Mouse (Mus musculus) intestine, postnatal 0 days (tissue): ENCODE results near the gene Itih3. TPM values are rescaled to one million over a fixed set of nuclear protein-coding genes. Genes with fewer than 3 reads are reported as not detected.
A peak's percentile ranks its signal among the peaks of the same experiment; 100 is the strongest.

Source experiments
- ATAC-seq: fragments of 200-750 bp; cut with Nextera tagmentation; 2 replicates; pipeline ENCODE4 v1.8.0; 2017; ENCODE audit warnings: mild to moderate bottlenecking, moderate TSS enrichment, moderate library complexity
- H3K27ac ChIP-seq: fragments of 300-500 bp; sonication (generic); 2 replicates; pipeline ENCODE4 v1.5.1; 2014; ENCODE audit warnings: mild to moderate bottlenecking, low read depth, low read length, moderate library complexity
- H3K27me3 ChIP-seq: fragments of 300-500 bp; sonication (generic); replicated peaks from 2 replicates; pipeline ENCODE4 v1.6.1; 2014; ENCODE audit warnings: low read length, mixed read lengths; ENCODE audit not compliant: control insufficient read depth, insufficient read depth
- H3K36me3 ChIP-seq: fragments of 300-500 bp; sonication (generic); 2 replicates; pipeline ENCODE4 v1.6.1; 2014; ENCODE audit warnings: mild to moderate bottlenecking, moderate library complexity; ENCODE audit not compliant: control insufficient read depth, insufficient read depth
- H3K4me1 ChIP-seq: fragments of 300-500 bp; sonication (generic); replicated peaks from 2 replicates; pipeline ENCODE4 v1.6.1; 2014; ENCODE audit warnings: antibody characterized with exemption, low read length, mixed read lengths; ENCODE audit not compliant: control insufficient read depth, insufficient read depth
- H3K4me2 ChIP-seq: fragments of 300-500 bp; sonication (generic); replicated peaks from 2 replicates; pipeline ENCODE4 v1.6.1; 2014; ENCODE audit warnings: low read depth, mild to moderate bottlenecking, moderate library complexity
- H3K4me3 ChIP-seq: fragments of 300-500 bp; sonication (generic); 2 replicates; pipeline ENCODE4 v1.5.1; 2014; ENCODE audit warnings: low read depth, low read length
- H3K9ac ChIP-seq: fragments of 300-500 bp; sonication (generic); 2 replicates; pipeline ENCODE4 v1.6.1; 2014; ENCODE audit warnings: mild to moderate bottlenecking, low read depth, low read length
- H3K9me3 ChIP-seq: fragments of 300-500 bp; sonication (generic); 2 replicates; pipeline ENCODE4 v1.6.1; 2016; ENCODE audit warnings: mixed run types; ENCODE audit not compliant: control insufficient read depth
- CTCF ChIP-seq: sonication (generic); IDR thresholded peaks from 2 replicates; pipeline ENCODE4 v1.5.1; 2016; ENCODE audit warnings: low read depth, mild to moderate bottlenecking, control low read depth, antibody characterized with exemption, moderate library complexity
- WGBS: fragments of 180-500 bp; shearing (Covaris S2); extraction: QIAGEN DNeasy Blood & Tissue Kit; methylation state at CpG from one replicate; pipeline ENCODE4 v1.1.7; 2014; 5-methylcytosine and 5-hydroxymethylcytosine counted together
- polyA plus RNA-seq: library from polyadenylated mRNA; unstranded; fragments of >200 nt; fragmentation: Nextera tagmentation; extraction: Ambion mirVana; gene quantifications from 2 replicates; pipeline ENCODE4 v1.2.1, GENCODE M21; 2015

The Itih3 gene
- polyA plus RNA-seq, 1 experiment from 2014 or later = 3.9 TPM

DNA sequence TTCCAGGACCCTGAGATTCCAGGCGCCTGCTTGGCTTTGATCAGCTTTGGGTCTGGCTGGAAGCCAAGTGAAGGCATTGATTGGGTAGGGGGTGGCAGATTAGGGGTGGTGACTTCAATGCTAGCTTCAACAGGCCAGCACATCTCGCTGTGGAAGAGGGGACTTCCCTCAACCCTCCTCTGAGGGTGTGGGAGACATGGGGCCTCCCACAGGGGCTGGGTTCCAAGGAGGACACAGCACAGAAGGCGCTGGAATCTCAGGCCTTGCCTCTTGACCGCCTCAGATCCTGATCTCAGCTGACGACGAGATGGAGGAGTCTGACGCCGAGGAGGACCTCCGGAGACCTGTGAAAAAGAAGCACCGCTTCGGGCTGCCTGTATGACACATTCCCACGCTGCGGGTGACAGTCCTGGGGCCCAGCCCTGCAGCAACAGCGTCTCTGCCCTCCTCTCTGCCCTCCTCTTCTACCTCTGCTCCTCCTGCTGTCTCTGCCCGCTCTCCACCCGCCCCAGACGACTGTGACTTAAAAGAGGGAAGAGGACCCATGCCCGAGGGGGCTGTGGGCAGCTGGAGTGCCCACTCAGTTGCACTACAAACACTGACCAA is 49.4 kb downstream of the Itih3 start:
- peaks cover 14% of the 10 kb centered on the region; the same call in 1 of the 2 replicates for H3K36me3 ChIP-seq
- no peak for ATAC-seq
- no peaks in the 10 kb centered on the region for H3K9me3 ChIP-seq
- no peak overlapping the region for H3K4me3 ChIP-seq
- no peaks in the 10 kb centered on the region for H3K27me3 ChIP-seq
- H3K4me1 ChIP-seq = no peaks in the 10 kb centered on the region; the same call in 1 of the 2 replicates
- WGBS = 79% methylated on average over 18 of the region's 18 CpGs
- peak overlapping the region; percentile 91; the same call in 1 of the 2 replicates for H3K27ac ChIP-seq
- H3K9ac ChIP-seq = peak overlapping the region; percentile 3; the same call in 1 of the 2 replicates
- H3K4me2 ChIP-seq = no peak overlapping the region
- no peak for TF ChIP-seq CTCF

- H3K9ac ChIP-seq = no peak overlapping the region
- TF ChIP-seq CTCF = no peak
- H3K4me2 ChIP-seq = no peak overlapping the region
- WGBS = 68% methylated on average over 25 of the region's 25 CpGs
- H3K27ac ChIP-seq = 0 out of 2 replicates have a peak overlapping the region, but pooled peaks have one; percentile 28
- ATAC-seq = no peak
- no peaks in the 10 kb centered on the region for H3K27me3 ChIP-seq
- H3K9me3 ChIP-seq = no peaks in the 10 kb centered on the region
- H3K4me1 ChIP-seq = no peaks in the 10 kb centered on the region; the same call in 1 of the 2 replicates
- no peak overlapping the region for H3K4me3 ChIP-seq
- H3K36me3 ChIP-seq = peaks cover 20% of the 10 kb centered on the region; the same call in 1 of the 2 replicates
Observed at GRCm38 (mm10) chr14:30870206-30871147, 53.1 kb downstream of the Itih3 start.

GRCm38 (mm10) chr14:30869391-30869801 is 54.2 kb downstream of the Itih3 start:
- Histone ChIP-seq H3K27ac (peak overlapping the region; percentile 28; the same call in 1 of the 2 replicates), H3K27me3 (no peaks in the 10 kb centered on the region), H3K9me3 (no peaks in the 10 kb centered on the region), H3K4me1 (no peaks in the 10 kb centered on the region; the same call in 1 of the 2 replicates), H3K4me3 (no peak overlapping the region), H3K9ac (no peak overlapping the region), H3K36me3 (peaks cover 17% of the 10 kb centered on the region; the same call in 1 of the 2 replicates), H3K4me2 (no peak overlapping the region)
- ATAC-seq = no peak
- no peak for TF ChIP-seq CTCF
- 86% methylated on average over 8 of the region's 8 CpGs for WGBS

- TF ChIP-seq CTCF = no peak
- Histone ChIP-seq H3K36me3 (peaks cover 14% of the 10 kb centered on the region; the same call in 1 of the 2 replicates), H3K4me3 (no peak overlapping the region), H3K27ac (no peak overlapping the region), H3K9me3 (no peaks in the 10 kb centered on the region), H3K4me1 (no peaks in the 10 kb centered on the region), H3K9ac (no peak overlapping the region), H3K27me3 (no peaks in the 10 kb centered on the region), H3K4me2 (no peak overlapping the region)
- WGBS = 83% methylated on average over 10 of the region's 10 CpGs
- ATAC-seq = no peak
Observed at GRCm38 (mm10) chr14:30868826-30869225, 54.7 kb downstream of the Itih3 start.

- TF ChIP-seq CTCF = peak; percentile 96
- no peaks in the 10 kb centered on the region for H3K9me3 ChIP-seq
- H3K4me2 ChIP-seq = no peak overlapping the region
- H3K9ac ChIP-seq = no peak overlapping the region
- H3K4me1 ChIP-seq = peaks cover under 1% of the 10 kb centered on the region; the same call in 1 of the 2 replicates
- ATAC-seq = peak; percentile 52; the same call in 1 of the 2 replicates
- H3K36me3 ChIP-seq = peaks cover 6% of the 10 kb centered on the region; the same call in 1 of the 2 replicates
- no peak overlapping the region for H3K27ac ChIP-seq
- H3K27me3 ChIP-seq = no peaks in the 10 kb centered on the region
- 24% methylated on average over 5 of the region's 5 CpGs for WGBS
- H3K4me3 ChIP-seq = no peak overlapping the region
Observed at GRCm38 (mm10) chr14:30867042-30867441, 56.5 kb downstream of the Itih3 start.

DNA sequence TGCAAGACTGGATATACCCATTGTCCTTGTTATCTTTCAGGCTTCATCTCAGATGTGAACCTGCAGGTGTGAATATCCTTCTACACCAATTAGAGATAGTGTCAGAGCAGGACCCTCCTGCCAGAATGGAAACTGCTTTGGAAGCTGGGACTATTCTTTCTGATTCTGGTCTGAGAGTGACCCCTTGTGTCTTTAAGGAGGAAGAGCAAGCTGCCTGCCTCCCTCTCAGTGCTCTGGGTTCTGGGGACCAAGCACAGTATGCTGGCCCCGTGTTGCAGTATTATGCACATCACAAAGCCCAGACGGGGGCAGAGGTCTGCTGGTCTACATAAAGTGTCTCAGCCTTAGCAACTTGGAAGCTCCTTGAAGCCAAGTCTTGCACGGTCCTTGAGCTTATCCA is 58.2 kb downstream of the Itih3 start:
- no peak overlapping the region for H3K4me3 ChIP-seq
- 65% methylated on average over 3 of the region's 3 CpGs for WGBS

More for the DNA sequence above, 58.2 kb downstream of the Itih3 start:
- no peak overlapping the region for H3K4me2 ChIP-seq
- no peak for ATAC-seq
- TF ChIP-seq CTCF = peak; percentile 80
- H3K9ac ChIP-seq = no peak overlapping the region
- H3K9me3 ChIP-seq = no peaks in the 10 kb centered on the region
- no peaks in the 10 kb centered on the region for H3K27me3 ChIP-seq
- no peak overlapping the region for H3K27ac ChIP-seq
- peaks cover 6% of the 10 kb centered on the region; the same call in 1 of the 2 replicates for H3K36me3 ChIP-seq
- H3K4me1 ChIP-seq = peaks cover 3% of the 10 kb centered on the region; the same call in 1 of the 2 replicates
